Mouse (Mus musculus): ENCODE measurements around the gene Kcnj15. TPM values are rescaled to one million over a fixed set of nuclear protein-coding genes. Genes with fewer than 3 reads are reported as not detected.

Gene Kcnj15
- polyA plus RNA-seq, 1 experiment from 2014 or later, result 0.35 TPM

DNA sequence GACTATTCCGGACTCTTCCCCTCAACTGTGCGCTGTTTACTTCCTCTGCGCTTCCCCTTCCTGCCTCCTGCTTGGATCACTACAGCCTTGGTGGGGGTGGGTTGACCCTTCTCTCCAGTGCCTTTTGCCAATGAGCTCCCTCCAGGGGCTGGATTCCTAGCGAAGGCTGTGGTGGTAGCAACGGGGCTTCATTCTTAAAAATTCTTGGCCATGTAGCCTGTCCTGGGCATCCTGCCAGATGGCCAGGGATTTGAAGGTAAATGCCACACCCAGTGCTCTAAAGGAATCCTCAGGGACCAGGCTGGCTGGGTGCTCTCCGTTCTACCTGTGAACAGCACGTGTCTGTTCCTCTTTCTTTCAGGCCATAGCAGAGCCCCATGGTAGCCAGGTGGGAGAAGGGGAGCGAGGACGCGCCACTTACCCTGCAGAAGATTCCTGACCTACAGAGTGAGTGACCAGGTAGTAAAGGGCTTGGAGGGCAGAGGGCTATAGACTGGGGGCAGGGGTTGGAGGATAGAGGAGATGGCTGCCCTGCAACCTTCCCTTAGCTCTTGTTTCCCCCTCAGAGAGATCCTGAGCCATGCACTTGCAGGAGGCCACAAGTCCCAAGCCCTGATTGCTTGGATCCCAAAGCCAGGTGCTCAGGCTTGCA, 34.2 kb downstream of the Kcnj15 start:
- Histone ChIP-seq H3K4me3 (ENCODE audit: low read depth, low read length) (no peak overlapping the region), H3K27me3 (ENCODE audit: control insufficient read depth, insufficient read depth, low read length) (no peaks in the 10 kb centered on the region), H3K27ac (ENCODE audit: low read depth, low read length) (no peak overlapping the region), H3K9me3 (ENCODE audit: control insufficient read depth, low read length) (no peaks in the 10 kb centered on the region), H3K4me2 (ENCODE audit: low read depth, low read length, severe bottlenecking) (no peak overlapping the region), H3K36me3 (ENCODE audit: control insufficient read depth, insufficient read depth, low read length) (no peaks in the 10 kb centered on the region), H3K9ac (ENCODE audit: low read length) (no peak overlapping the region), H3K4me1 (replicated peaks; ENCODE audit: control insufficient read depth, insufficient read depth, low read length) (no peaks in the 10 kb centered on the region)
- ATAC-seq (replicated peaks; ENCODE audit: low FRiP score) (no peak), DNase-seq (ENCODE audit: low spot score) (no peak)
- 78% methylated on average over 10 of the region's 10 CpGs for WGBS

GRCm38 (mm10) chr16:95292843-95293505, 35.6 kb downstream of the Kcnj15 start:
- no peaks in the 10 kb centered on the region for H3K4me1 ChIP-seq (replicated peaks; ENCODE audit: control insufficient read depth, insufficient read depth, low read length)
- no peaks in the 10 kb centered on the region for H3K27me3 ChIP-seq (ENCODE audit: control insufficient read depth, insufficient read depth, low read length)
- H3K4me3 ChIP-seq (ENCODE audit: low read depth, low read length), result no peak overlapping the region
- no peaks in the 10 kb centered on the region for H3K36me3 ChIP-seq (ENCODE audit: control insufficient read depth, insufficient read depth, low read length)
- no peaks in the 10 kb centered on the region for H3K9me3 ChIP-seq (ENCODE audit: control insufficient read depth, low read length)
- H3K27ac ChIP-seq (ENCODE audit: low read depth, low read length), result no peak overlapping the region
- WGBS, result 86% methylated on average over 14 of the region's 14 CpGs
- DNase-seq (ENCODE audit: low spot score), result no peak
- no peak overlapping the region for H3K4me2 ChIP-seq (ENCODE audit: low read depth, low read length, severe bottlenecking)
- no peak for ATAC-seq (replicated peaks; ENCODE audit: low FRiP score)
- H3K9ac ChIP-seq (ENCODE audit: low read length), result no peak overlapping the region

DNA sequence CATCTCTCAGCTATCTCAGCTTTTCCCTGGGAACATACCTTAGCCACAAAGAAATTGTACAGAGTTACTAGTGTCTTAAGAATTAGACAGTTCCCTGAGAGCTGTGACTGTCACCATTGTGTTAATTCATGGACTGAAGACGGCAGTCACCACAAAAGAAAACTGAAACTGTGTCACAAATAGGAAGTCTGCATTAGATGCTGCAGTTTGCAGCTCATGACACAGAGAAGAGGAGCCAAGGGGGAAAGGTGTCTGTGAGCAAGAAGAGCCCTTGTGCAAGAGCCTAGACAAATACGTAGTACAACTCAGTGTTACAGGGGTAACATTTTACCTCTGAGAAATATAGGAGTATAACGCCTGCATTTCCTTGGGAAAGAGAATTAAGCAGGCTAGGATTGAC, 40.3 kb downstream of the Kcnj15 start:
- ATAC-seq (replicated peaks; ENCODE audit: low FRiP score) (no peak), DNase-seq (ENCODE audit: low spot score) (no peak)
- Histone ChIP-seq H3K27ac (ENCODE audit: low read depth, low read length) (no peak overlapping the region), H3K4me3 (ENCODE audit: low read depth, low read length) (no peak overlapping the region), H3K36me3 (ENCODE audit: control insufficient read depth, insufficient read depth, low read length) (no peaks in the 10 kb centered on the region), H3K9ac (ENCODE audit: low read length) (no peak overlapping the region), H3K4me2 (ENCODE audit: low read depth, low read length, severe bottlenecking) (no peak overlapping the region), H3K27me3 (ENCODE audit: control insufficient read depth, insufficient read depth, low read length) (no peaks in the 10 kb centered on the region), H3K4me1 (replicated peaks; ENCODE audit: control insufficient read depth, insufficient read depth, low read length) (no peaks in the 10 kb centered on the region), H3K9me3 (ENCODE audit: control insufficient read depth, low read length) (no peaks in the 10 kb centered on the region)
- WGBS, result 80% methylated on average over 3 of the region's 3 CpGs

DNA sequence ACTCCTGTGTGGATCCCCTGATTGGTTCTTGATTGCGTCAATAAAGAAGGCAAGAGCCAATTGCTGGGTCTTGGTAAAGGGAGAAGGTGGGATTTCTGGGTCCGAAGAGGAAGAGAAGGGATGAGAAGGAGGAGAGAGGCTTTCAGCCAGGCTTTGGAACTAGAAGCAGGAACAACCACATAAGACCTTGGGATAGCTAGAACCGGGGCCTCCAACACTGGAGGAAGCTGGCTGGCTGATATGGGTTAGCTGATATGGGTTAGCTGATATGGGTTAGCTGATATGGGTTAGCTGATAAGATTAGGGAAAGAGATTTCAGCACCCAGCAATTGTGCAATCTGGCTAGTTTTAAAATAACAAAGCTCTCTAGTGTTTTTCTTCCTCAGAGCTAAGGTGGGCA, 44.3 kb downstream of the Kcnj15 start:
- no peak overlapping the region for H3K4me3 ChIP-seq (ENCODE audit: low read depth, low read length)
- H3K4me1 ChIP-seq (replicated peaks; ENCODE audit: control insufficient read depth, insufficient read depth, low read length), result no peaks in the 10 kb centered on the region
- WGBS, result 97% methylated on average over 3 of the region's 3 CpGs
- H3K9me3 ChIP-seq (ENCODE audit: control insufficient read depth, low read length), result no peaks in the 10 kb centered on the region
- no peaks in the 10 kb centered on the region for H3K36me3 ChIP-seq (ENCODE audit: control insufficient read depth, insufficient read depth, low read length)
- no peak for DNase-seq (ENCODE audit: low spot score)
- ATAC-seq (replicated peaks; ENCODE audit: low FRiP score), result no peak
- no peak overlapping the region for H3K4me2 ChIP-seq (ENCODE audit: low read depth, low read length, severe bottlenecking)
- no peak overlapping the region for H3K27ac ChIP-seq (ENCODE audit: low read depth, low read length)
- no peaks in the 10 kb centered on the region for H3K27me3 ChIP-seq (ENCODE audit: control insufficient read depth, insufficient read depth, low read length)
- no peak overlapping the region for H3K9ac ChIP-seq (ENCODE audit: low read length)

- H3K36me3 ChIP-seq (ENCODE audit: control insufficient read depth, insufficient read depth, low read length), result no peaks in the 10 kb centered on the region
- H3K27me3 ChIP-seq (ENCODE audit: control insufficient read depth, insufficient read depth, low read length), result no peaks in the 10 kb centered on the region
- no peak overlapping the region for H3K27ac ChIP-seq (ENCODE audit: low read depth, low read length)
- no peaks in the 10 kb centered on the region for H3K9me3 ChIP-seq (ENCODE audit: control insufficient read depth, low read length)
- no peaks in the 10 kb centered on the region for H3K4me1 ChIP-seq (replicated peaks; ENCODE audit: control insufficient read depth, insufficient read depth, low read length)
- 76% methylated on average over 9 of the region's 9 CpGs for WGBS
- no peak for ATAC-seq (replicated peaks; ENCODE audit: low FRiP score)
- DNase-seq (ENCODE audit: low spot score), result no peak
- H3K4me3 ChIP-seq (ENCODE audit: low read depth, low read length), result no peak overlapping the region
- no peak overlapping the region for H3K4me2 ChIP-seq (ENCODE audit: low read depth, low read length, severe bottlenecking)
- H3K9ac ChIP-seq (ENCODE audit: low read length), result no peak overlapping the region
These were observed 46.3 kb downstream of the Kcnj15 start for GRCm38 (mm10) chr16:95303676-95304075.

DNA sequence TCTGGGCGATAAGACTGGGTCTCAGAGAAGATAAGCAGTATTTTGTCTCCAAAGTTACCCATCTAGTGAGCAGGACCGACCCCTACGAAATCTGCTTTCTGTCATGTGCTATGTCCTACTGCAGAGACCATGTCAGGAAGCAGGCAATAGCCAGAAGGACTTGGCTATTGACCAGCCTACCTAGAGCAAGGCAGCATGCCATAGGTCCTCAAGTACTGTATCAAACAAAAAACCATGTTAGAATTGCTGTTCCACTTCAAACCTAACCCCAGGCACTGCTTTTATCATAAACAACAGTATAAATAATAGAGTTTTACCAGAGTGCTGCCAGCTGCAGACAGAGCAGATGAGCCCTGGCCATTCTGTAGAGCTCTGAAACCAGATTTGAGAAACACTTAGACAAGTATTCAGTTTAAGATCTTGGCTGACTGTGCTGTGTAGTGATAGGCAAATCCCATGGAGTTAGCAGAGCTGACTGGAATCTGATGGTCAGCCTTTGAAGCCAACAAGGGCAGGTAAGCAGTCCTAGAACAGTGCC, 50.5 kb downstream of the Kcnj15 start:
- 95% methylated on average over 3 of the region's 3 CpGs for WGBS
- no peak overlapping the region for H3K27ac ChIP-seq (ENCODE audit: low read depth, low read length)
- no peaks in the 10 kb centered on the region for H3K9me3 ChIP-seq (ENCODE audit: control insufficient read depth, low read length)
- no peaks in the 10 kb centered on the region for H3K36me3 ChIP-seq (ENCODE audit: control insufficient read depth, insufficient read depth, low read length)
- no peak overlapping the region for H3K4me2 ChIP-seq (ENCODE audit: low read depth, low read length, severe bottlenecking)
- H3K9ac ChIP-seq (ENCODE audit: low read length), result no peak overlapping the region
- DNase-seq (ENCODE audit: low spot score) (no peak), ATAC-seq (replicated peaks; ENCODE audit: low FRiP score) (no peak)
- no peaks in the 10 kb centered on the region for H3K4me1 ChIP-seq (replicated peaks; ENCODE audit: control insufficient read depth, insufficient read depth, low read length)
- no peaks in the 10 kb centered on the region for H3K27me3 ChIP-seq (ENCODE audit: control insufficient read depth, insufficient read depth, low read length)
- no peak overlapping the region for H3K4me3 ChIP-seq (ENCODE audit: low read depth, low read length)

DNA sequence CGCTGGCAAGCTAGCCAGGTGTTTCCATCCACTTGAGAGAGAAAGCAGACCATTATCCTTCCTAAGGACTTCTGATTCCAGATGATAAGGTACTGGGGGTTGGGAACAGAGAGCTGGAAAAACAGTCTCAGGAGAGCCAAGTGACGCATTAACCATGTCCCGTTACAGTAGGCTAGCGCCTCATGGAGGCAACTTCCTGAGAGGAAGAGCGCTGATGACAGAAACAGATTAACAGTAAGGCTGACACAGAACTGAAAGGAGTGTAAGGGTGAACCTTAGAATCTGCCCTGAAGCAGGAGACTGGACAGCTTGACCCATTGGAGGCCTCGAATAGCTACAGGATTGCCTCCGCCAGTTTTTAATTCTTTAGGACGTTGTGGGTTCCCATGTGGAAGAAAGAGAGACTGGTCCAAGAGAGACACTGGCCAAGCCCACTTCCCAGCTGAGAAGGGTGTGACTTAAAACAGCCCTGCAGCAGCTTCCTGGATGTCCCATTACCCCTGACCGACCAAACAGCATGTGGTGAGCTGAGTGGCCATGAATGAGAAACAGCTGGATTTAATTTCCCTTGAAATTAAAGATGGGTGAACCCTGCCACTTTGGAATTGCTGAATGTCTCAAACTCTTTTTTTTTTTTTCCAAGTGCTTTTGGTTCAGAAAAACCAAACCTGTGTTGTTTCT, 64.7 kb downstream of the Kcnj15 start:
- no peak overlapping the region for H3K27ac ChIP-seq (ENCODE audit: low read depth, low read length)
- H3K4me3 ChIP-seq (ENCODE audit: low read depth, low read length), result no peak overlapping the region
- no peak overlapping the region for H3K9ac ChIP-seq (ENCODE audit: low read length)
- H3K4me1 ChIP-seq (replicated peaks; ENCODE audit: control insufficient read depth, insufficient read depth, low read length), result no peaks in the 10 kb centered on the region
- 73% methylated on average over 9 of the region's 9 CpGs for WGBS
- no peaks in the 10 kb centered on the region for H3K27me3 ChIP-seq (ENCODE audit: control insufficient read depth, insufficient read depth, low read length)
- no peaks in the 10 kb centered on the region for H3K9me3 ChIP-seq (ENCODE audit: control insufficient read depth, low read length)
- H3K36me3 ChIP-seq (ENCODE audit: control insufficient read depth, insufficient read depth, low read length), result no peaks in the 10 kb centered on the region
- H3K4me2 ChIP-seq (ENCODE audit: low read depth, low read length, severe bottlenecking), result no peak overlapping the region
- DNase-seq (ENCODE audit: low spot score) (no peak), ATAC-seq (replicated peaks; ENCODE audit: low FRiP score) (no peak)

- 84% methylated on average over 5 of the region's 5 CpGs for WGBS
- Histone ChIP-seq H3K36me3 (ENCODE audit: control insufficient read depth, insufficient read depth, low read length) (no peaks in the 10 kb centered on the region), H3K9ac (ENCODE audit: low read length) (no peak overlapping the region), H3K4me1 (replicated peaks; ENCODE audit: control insufficient read depth, insufficient read depth, low read length) (no peaks in the 10 kb centered on the region), H3K4me3 (ENCODE audit: low read depth, low read length) (no peak overlapping the region), H3K27ac (ENCODE audit: low read depth, low read length) (no peak overlapping the region), H3K9me3 (ENCODE audit: control insufficient read depth, low read length) (no peaks in the 10 kb centered on the region; the same call in 1 of the 2 replicates), H3K27me3 (ENCODE audit: control insufficient read depth, insufficient read depth, low read length) (no peaks in the 10 kb centered on the region), H3K4me2 (ENCODE audit: low read depth, low read length, severe bottlenecking) (no peak overlapping the region)
- DNase-seq (ENCODE audit: low spot score) (no peak), ATAC-seq (replicated peaks; ENCODE audit: low FRiP score) (no peak)
These were observed 74.8 kb downstream of the Kcnj15 start for GRCm38 (mm10) chr16:95332159-95332558.

Measured in forebrain, embryonic 11.5 days (tissue).